Comparison of ENCODE assay signal across 10 mouse cellular contexts in genomic region chr17:73918944-73919381, GRCm38 (mm10). TPM values are rescaled to one million over a fixed set of nuclear protein-coding genes. Genes with fewer than 3 reads are reported as not detected.
DNase-seq lines count a peak whose midpoint lies in the region; ATAC-seq and TF ChIP-seq lines count a peak whose summit lies in the region.
"Had no signal": no experiment of that assay in that cellular context is flagged by ENCODE, and none has a peak within 500 bp of the region (broad histone marks: within the 10 kb centered on the region; RNA-seq: fewer than 3 reads in every experiment).

No protein-coding gene starts in this region.

- no peaks in the 10 kb centered on the region for H3K4me1 ChIP-seq in hindbrain, embryonic 15.5 days (replicated peaks)
- no peaks in the 10 kb centered on the region; the same call in 1 of the 2 replicates for H3K4me1 ChIP-seq in hindbrain, embryonic 10.5 days (replicated peaks)
- peaks cover 11% of the 10 kb centered on the region for H3K4me1 ChIP-seq in cerebellum, adult 2 months (ENCODE audit: control insufficient read depth, insufficient read depth, low read length)
- no peaks in the 10 kb centered on the region for H3K4me1 ChIP-seq in intestine, postnatal 0 days (replicated peaks; ENCODE audit: control insufficient read depth, insufficient read depth, low read length)
- H3K4me1 ChIP-seq in midbrain, embryonic 15.5 days: no peaks in the 10 kb centered on the region

- no peak for TF ChIP-seq CTCF in cerebellum, adult 2 months (IDR thresholded peaks at IDR 0.05; ENCODE audit: borderline replicate concordance, insufficient read depth, low read depth, low read length)
- TF ChIP-seq CTCF in intestine, postnatal 0 days (IDR thresholded peaks at IDR 0.05; ENCODE audit: low read depth): no peak

- no peaks in the 10 kb centered on the region for H3K9me3 ChIP-seq in hindbrain, embryonic 15.5 days
- no peaks in the 10 kb centered on the region for H3K9me3 ChIP-seq in hindbrain, embryonic 10.5 days
- no peaks in the 10 kb centered on the region for H3K9me3 ChIP-seq in intestine, postnatal 0 days (ENCODE audit: control insufficient read depth)
- no peaks in the 10 kb centered on the region for H3K9me3 ChIP-seq in midbrain, embryonic 15.5 days

- 64% methylated on average over 7 of the region's 7 CpGs for WGBS in hindbrain, embryonic 15.5 days
- WGBS in hindbrain, embryonic 10.5 days: 83% methylated on average over 7 of the region's 7 CpGs
- 20% methylated on average over 7 of the region's 7 CpGs for WGBS in cerebellum, adult 2 months
- 22% methylated on average over 7 of the region's 7 CpGs for WGBS in intestine, postnatal 0 days
- 74% methylated on average over 7 of the region's 7 CpGs for WGBS in midbrain, embryonic 15.5 days

- no peak overlapping the region for H3K4me2 ChIP-seq in hindbrain, embryonic 15.5 days
- no peak overlapping the region for H3K4me2 ChIP-seq in intestine, postnatal 0 days (replicated peaks; ENCODE audit: low read depth)
- H3K4me2 ChIP-seq in midbrain, embryonic 15.5 days: no peak overlapping the region

- H3K27ac ChIP-seq in hindbrain, embryonic 15.5 days (replicated peaks): peak overlapping the region; percentile 46; the same call in 1 of the 2 replicates
- H3K27ac ChIP-seq in hindbrain, embryonic 10.5 days: no peak overlapping the region
- H3K27ac ChIP-seq in cerebellum, adult 2 months (ENCODE audit: insufficient read depth, low read length): no peak overlapping the region
- H3K27ac ChIP-seq in intestine, postnatal 0 days (ENCODE audit: low read depth, low read length): no peak overlapping the region
- H3K27ac ChIP-seq in midbrain, embryonic 15.5 days: no peak overlapping the region
- H3K27ac ChIP-seq: layer of hippocampus, adult 2 months; liver, embryonic 14.5 days had no signal

- H3K9ac ChIP-seq in hindbrain, embryonic 15.5 days: no peak overlapping the region
- no peak overlapping the region for H3K9ac ChIP-seq in intestine, postnatal 0 days (ENCODE audit: low read depth, low read length)
- H3K9ac ChIP-seq in midbrain, embryonic 15.5 days: no peak overlapping the region
- H3K9ac ChIP-seq: liver, embryonic 14.5 days had no signal

- TF ChIP-seq POLR2A in cerebellum, adult 2 months (IDR thresholded peaks at IDR 0.05; ENCODE audit: borderline replicate concordance, insufficient read depth, low read length): no peak

- H3K4me3 ChIP-seq in hindbrain, embryonic 15.5 days: no peak overlapping the region
- H3K4me3 ChIP-seq in hindbrain, embryonic 10.5 days: no peak overlapping the region
- no peak overlapping the region for H3K4me3 ChIP-seq in cerebellum, adult 2 months (replicated peaks; ENCODE audit: insufficient read depth, low read depth, low read length)
- no peak overlapping the region for H3K4me3 ChIP-seq in intestine, postnatal 0 days (ENCODE audit: low read depth, low read length)
- no peak overlapping the region for H3K4me3 ChIP-seq in midbrain, embryonic 15.5 days
- H3K4me3 ChIP-seq: layer of hippocampus, adult 2 months had no signal

- no peak for DNase-seq in hindbrain, embryonic 10.5 days (ENCODE audit: low spot score)
- DNase-seq in cerebellum, adult 2 months: peak; percentile 43 to 55
- DNase-seq in right cerebral cortex, postnatal 14 days: no peak
- DNase-seq in gastrocnemius, postnatal 4 days (ENCODE audit: low spot score in 2 of 2): no peak

- no peaks in the 10 kb centered on the region for H3K36me3 ChIP-seq in hindbrain, embryonic 15.5 days
- no peaks in the 10 kb centered on the region for H3K36me3 ChIP-seq in hindbrain, embryonic 10.5 days
- peaks cover 25% of the 10 kb centered on the region; the same call in 1 of the 2 replicates for H3K36me3 ChIP-seq in intestine, postnatal 0 days (ENCODE audit: control insufficient read depth, insufficient read depth)
- no peaks in the 10 kb centered on the region for H3K36me3 ChIP-seq in midbrain, embryonic 15.5 days (replicated peaks)

- H3K27me3 ChIP-seq in hindbrain, embryonic 15.5 days: no peaks in the 10 kb centered on the region
- no peaks in the 10 kb centered on the region for H3K27me3 ChIP-seq in hindbrain, embryonic 10.5 days (ENCODE audit: insufficient read depth, poor library complexity, severe bottlenecking)
- no peaks in the 10 kb centered on the region for H3K27me3 ChIP-seq in cerebellum, adult 2 months (ENCODE audit: control insufficient read depth, insufficient read depth, low read length)
- H3K27me3 ChIP-seq in intestine, postnatal 0 days (replicated peaks; ENCODE audit: control insufficient read depth, insufficient read depth, low read length): no peaks in the 10 kb centered on the region
- no peaks in the 10 kb centered on the region for H3K27me3 ChIP-seq in midbrain, embryonic 15.5 days (replicated peaks)

- ATAC-seq in hindbrain, embryonic 15.5 days (ENCODE audit: low FRiP score, low read depth): peak; percentile 42; the same call in 1 of the 2 replicates
- peak; percentile 90 for ATAC-seq in intestine, postnatal 0 days
- peak; percentile 89 for ATAC-seq in megakaryocyte progenitor cell, adult 5-6 weeks (replicated peaks; ENCODE audit: poor library complexity)
- no peak for ATAC-seq in midbrain, embryonic 15.5 days (replicated peaks)

RNA-seq across cellular contexts. Expression of gene Xdh, which starts 31.0 kb away (rescaled TPM):
- polyA plus RNA-seq in hindbrain, embryonic 15.5 days (2015; fragmentation: Nextera tagmentation; extraction: Ambion mirVana): 0.29 and 0.32 TPM in 2 replicates
- polyA plus RNA-seq in hindbrain, embryonic 10.5 days (2016; fragmentation: Nextera tagmentation; extraction: Ambion mirVana): 0.22 and 0.31 TPM in 2 replicates
- polyA plus RNA-seq in cerebellum, adult 2 months (2012; rRNA removed): 4.6 and 5.1 TPM in 2 replicates
- 42.9 and 51.1 TPM in 2 replicates for polyA plus RNA-seq in intestine, postnatal 0 days (2015; fragmentation: Nextera tagmentation; extraction: Ambion mirVana)
- 23.1 and 32.0 TPM in 2 replicates for total RNA-seq in megakaryocyte progenitor cell, adult 5-6 weeks (2015)
- total RNA-seq in megakaryocyte progenitor cell, adult 5-6 weeks (2017): 24.5 and 29.0 TPM in 2 replicates
- 0.40 and 0.65 TPM in 2 replicates for polyA plus RNA-seq in midbrain, embryonic 15.5 days (2015; fragmentation: Nextera tagmentation; extraction: Ambion mirVana)
- total RNA-seq in gastrocnemius, postnatal 4 days (2021): 1 to 10 TPM; 5.6 to 7.6 TPM

Comparison
In these comparisons a context has a peak if more than half of its experiments do, and no peak if none do; other contexts are left out.
1. DNase-seq: peak in cerebellum, adult 2 months (2 of 2); none in hindbrain, embryonic 10.5 days (single experiment), right cerebral cortex, postnatal 14 days (single experiment) and gastrocnemius, postnatal 4 days (0 of 2).